Mouse (Mus musculus) embryonic facial prominence, embryonic 14.5 days (tissue): ENCODE measurements around the gene Knstrn. TPM values are rescaled to one million over a fixed set of nuclear protein-coding genes. Genes with fewer than 3 reads are reported as not detected.

Experiments
- ATAC-seq: fragments of 200-750 bp; cut with Nextera tagmentation; 2 replicates; pipeline ENCODE4 v1.8.0; 2017; ENCODE audit warnings: low read depth, moderate number of reproducible peaks, moderate TSS enrichment
- DNase-seq: peaks from one replicate; pipeline ENCODE4 v3.0.0-alpha.2; 2015; ENCODE audit warnings: low spot score
- H3K27ac ChIP-seq: fragments of 300-500 bp; sonication (generic); replicated peaks from 2 replicates; pipeline ENCODE4 v1.5.1; 2014; ENCODE audit warnings: low read depth, mild to moderate bottlenecking, low read length, moderate library complexity
- H3K27me3 ChIP-seq: fragments of 300-500 bp; sonication (generic); replicated peaks from 2 replicates; pipeline ENCODE4 v1.6.1; 2014; ENCODE audit warnings: low read length; ENCODE audit not compliant: control insufficient read depth, insufficient read depth
- H3K36me3 ChIP-seq: fragments of 300-500 bp; sonication (generic); 2 replicates; pipeline ENCODE4 v1.6.1; 2014; ENCODE audit warnings: low read length, mixed read lengths; ENCODE audit not compliant: control insufficient read depth, insufficient read depth
- H3K4me1 ChIP-seq: fragments of 300-500 bp; sonication (generic); 2 replicates; pipeline ENCODE4 v1.6.1; 2014; ENCODE audit warnings: antibody characterized with exemption, low read length; ENCODE audit not compliant: control insufficient read depth, insufficient read depth
- H3K4me2 ChIP-seq: fragments of 300-500 bp; sonication (generic); 2 replicates; pipeline ENCODE4 v1.6.1; 2014; ENCODE audit warnings: low read depth, mild to moderate bottlenecking, low read length, moderate library complexity, mixed read lengths
- H3K4me3 ChIP-seq: fragments of 300-500 bp; sonication (generic); 2 replicates; pipeline ENCODE4 v1.5.1; 2014; ENCODE audit warnings: low read depth, mild to moderate bottlenecking, low read length
- H3K9ac ChIP-seq: fragments of 300-500 bp; sonication (generic); 2 replicates; pipeline ENCODE4 v1.6.1; 2014; ENCODE audit warnings: low read depth, mild to moderate bottlenecking, low read length, moderate library complexity, mixed read lengths
- H3K9me3 ChIP-seq: fragments of 300-500 bp; sonication (generic); 2 replicates; pipeline ENCODE4 v1.6.1; 2016; ENCODE audit warnings: low read length; ENCODE audit not compliant: control insufficient read depth
- WGBS: fragments of 180-500 bp; shearing (Covaris S2); extraction: QIAGEN DNeasy Blood & Tissue Kit; methylation state at CpG from one replicate; pipeline ENCODE4 v1.1.7; 2014; 5-methylcytosine and 5-hydroxymethylcytosine counted together
- polyA plus RNA-seq: library from polyadenylated mRNA; unstranded; fragments of >200 nt; fragmentation: Nextera tagmentation; extraction: Ambion mirVana; gene quantifications from 2 replicates; pipeline ENCODE4 v1.2.1, GENCODE M21; 2014

The Knstrn gene
- polyA plus RNA-seq, 1 experiment from 2014 or later = 75.7 TPM

DNA sequence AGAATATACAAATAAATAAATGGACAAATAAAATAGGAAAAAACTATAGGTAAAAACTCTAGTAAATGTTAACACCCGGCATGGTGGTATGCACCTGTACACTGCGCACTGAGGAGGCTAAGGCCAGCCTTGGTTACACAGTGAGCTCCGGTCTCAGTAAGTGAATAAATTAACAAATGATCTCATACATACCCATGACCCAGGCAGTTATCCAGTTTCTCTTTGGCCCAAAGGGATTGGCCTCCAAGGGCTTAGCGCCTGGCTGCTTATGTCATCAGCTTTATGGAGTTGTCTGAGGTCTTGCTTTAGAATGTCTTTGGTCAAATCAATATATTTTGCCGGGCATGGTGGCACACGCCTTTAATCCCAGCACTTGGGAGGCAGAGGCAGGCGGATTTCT is 30.1 kb upstream of the Knstrn start:
- 91% methylated on average over 7 of the region's 7 CpGs for WGBS

DNA sequence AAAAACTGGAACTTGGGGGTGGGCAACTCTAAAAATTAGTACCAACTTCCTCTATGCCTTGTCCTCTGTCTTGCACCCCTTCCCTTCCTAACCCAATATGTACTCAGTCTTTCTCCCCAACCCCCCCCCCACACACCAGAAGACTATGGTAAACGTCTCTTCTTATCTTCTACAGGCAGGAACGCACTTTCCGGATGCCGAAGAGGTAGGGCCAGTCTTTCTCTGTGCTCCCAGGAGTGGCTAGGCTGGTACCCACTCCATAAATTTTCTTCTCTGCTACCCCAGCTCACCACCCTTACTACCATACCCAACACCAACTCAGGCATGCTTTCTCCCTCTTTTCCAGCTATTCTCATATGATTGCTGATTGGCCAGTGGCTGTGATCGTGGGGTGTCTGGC is 27.3 kb upstream of the Knstrn start:
- H3K4me3 ChIP-seq = no peak overlapping the region
- H3K4me2 ChIP-seq = no peak overlapping the region
- no peaks in the 10 kb centered on the region for H3K27me3 ChIP-seq
- H3K9ac ChIP-seq = no peak overlapping the region
- H3K36me3 ChIP-seq = no peaks in the 10 kb centered on the region
- 84% methylated on average over 5 of the region's 5 CpGs for WGBS
- ATAC-seq (no peak), DNase-seq (no peak)
- H3K27ac ChIP-seq = no peak overlapping the region
- H3K4me1 ChIP-seq = no peaks in the 10 kb centered on the region; the same call in 1 of the 2 replicates
- H3K9me3 ChIP-seq = no peaks in the 10 kb centered on the region

More for the DNA sequence above, 30.1 kb upstream of the Knstrn start:
- Histone ChIP-seq H3K27me3 (0 out of 2 replicates have a peak, but pooled peaks cover 7% of the 10 kb centered on the region), H3K9ac (no peak overlapping the region), H3K4me3 (no peak overlapping the region), H3K36me3 (no peaks in the 10 kb centered on the region), H3K27ac (no peak overlapping the region), H3K9me3 (no peaks in the 10 kb centered on the region), H3K4me2 (no peak overlapping the region), H3K4me1 (no peaks in the 10 kb centered on the region)
- DNase-seq = no peak
- no peak for ATAC-seq

DNA sequence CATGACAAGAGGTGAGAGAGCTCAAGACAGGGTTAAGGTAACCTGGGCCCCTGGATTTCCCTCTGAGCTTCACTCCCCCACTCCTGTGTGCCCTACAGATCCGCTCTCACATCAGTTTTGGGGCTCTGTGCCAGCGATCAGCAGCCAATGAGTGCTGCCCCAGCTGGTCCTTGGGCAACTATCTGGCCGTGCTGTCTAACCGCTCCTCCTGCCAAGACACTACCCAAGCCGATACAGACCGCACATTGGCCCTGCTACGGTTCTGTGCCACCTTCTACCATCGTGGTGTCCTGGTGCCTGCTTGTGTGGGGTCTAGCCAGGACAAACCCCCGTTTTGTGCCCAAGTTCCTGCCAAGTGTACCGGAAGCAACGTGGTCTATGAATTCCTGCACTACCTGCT is 24.3 kb upstream of the Knstrn start:
- no peak overlapping the region for H3K4me3 ChIP-seq
- ATAC-seq (no peak), DNase-seq (no peak)
- H3K9ac ChIP-seq = no peak overlapping the region
- WGBS = 90% methylated on average over 11 of the region's 11 CpGs
- no peaks in the 10 kb centered on the region for H3K36me3 ChIP-seq
- H3K27me3 ChIP-seq = no peaks in the 10 kb centered on the region
- H3K27ac ChIP-seq = no peak overlapping the region
- no peaks in the 10 kb centered on the region for H3K9me3 ChIP-seq
- no peak overlapping the region for H3K4me2 ChIP-seq
- H3K4me1 ChIP-seq = no peaks in the 10 kb centered on the region; the same call in 1 of the 2 replicates

DNA sequence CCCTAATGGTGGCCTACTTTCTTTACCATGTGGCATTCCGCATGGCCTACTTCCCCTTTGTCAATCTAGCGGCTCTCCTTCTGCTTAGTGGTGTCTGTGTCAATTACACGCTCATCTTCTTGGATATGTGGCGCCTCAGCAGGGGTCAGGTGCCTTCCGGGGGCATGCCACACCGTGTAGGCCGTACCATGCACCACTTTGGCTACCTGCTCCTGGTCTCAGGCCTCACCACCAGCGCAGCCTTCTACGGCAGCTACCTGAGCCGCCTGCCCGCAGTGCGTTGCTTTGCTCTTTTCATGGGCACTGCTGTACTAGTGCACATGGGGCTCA is 23.6 kb upstream of the Knstrn start:
- no peaks in the 10 kb centered on the region for H3K27me3 ChIP-seq
- H3K36me3 ChIP-seq = no peaks in the 10 kb centered on the region
- H3K4me3 ChIP-seq = no peak overlapping the region
- ATAC-seq = no peak
- no peak overlapping the region for H3K9ac ChIP-seq
- H3K9me3 ChIP-seq = no peaks in the 10 kb centered on the region
- no peak for DNase-seq
- H3K4me1 ChIP-seq = no peaks in the 10 kb centered on the region; the same call in 1 of the 2 replicates
- WGBS = 54% methylated on average over 12 of the region's 12 CpGs
- H3K4me2 ChIP-seq = peak overlapping the region; percentile 39
- H3K27ac ChIP-seq = no peak overlapping the region

DNA sequence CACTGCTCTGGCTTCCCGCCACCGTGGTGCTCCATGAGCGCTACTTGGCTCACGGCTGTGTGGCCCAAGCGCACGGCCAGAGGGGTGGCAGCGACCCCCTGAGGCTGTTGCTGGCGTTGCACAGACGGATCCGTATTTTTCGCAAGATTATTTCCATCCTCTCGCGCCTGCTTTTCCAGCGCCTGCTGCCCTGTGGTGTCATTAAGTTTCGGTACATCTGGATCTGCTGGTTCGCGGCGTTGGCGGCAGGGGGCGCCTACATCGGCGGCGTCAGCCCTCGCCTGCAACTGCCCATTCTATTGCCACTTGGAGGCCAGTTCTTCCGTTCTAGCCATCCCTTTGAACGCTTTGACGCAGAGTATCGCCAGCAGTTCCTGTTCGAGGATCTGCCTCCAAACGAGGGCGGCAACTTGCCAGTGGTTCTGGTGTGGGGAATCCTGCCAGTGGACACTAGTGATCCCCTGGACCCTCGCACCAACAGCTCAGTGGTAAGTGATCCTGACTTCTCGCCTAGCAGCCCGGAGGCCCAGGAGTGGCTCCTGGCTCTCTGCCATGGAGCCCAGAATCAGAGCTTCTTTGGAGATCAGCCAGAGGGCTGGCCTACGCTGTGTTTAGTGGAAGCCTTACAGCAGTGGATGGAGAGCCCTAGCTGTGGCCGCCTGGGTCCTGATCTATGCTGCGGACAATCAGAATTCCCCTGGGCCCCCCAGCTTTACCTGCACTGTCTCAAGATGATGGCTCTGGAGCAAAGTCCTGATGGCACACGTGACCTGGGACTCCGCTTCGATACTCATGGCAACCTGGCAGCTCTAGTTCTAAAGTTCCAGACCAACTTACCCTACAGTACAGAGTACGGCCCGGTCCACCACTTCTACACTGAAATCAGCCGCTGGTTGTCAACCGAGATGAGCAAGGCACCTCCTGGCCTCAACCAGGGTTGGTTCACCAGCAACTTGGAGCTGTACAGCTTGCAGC is 23.0 kb upstream of the Knstrn start:
- Histone ChIP-seq H3K9ac (no peak overlapping the region), H3K9me3 (no peaks in the 10 kb centered on the region), H3K4me3 (peak overlapping the region; percentile 8; the same call in 1 of the 2 replicates), H3K4me1 (no peaks in the 10 kb centered on the region; the same call in 1 of the 2 replicates), H3K27me3 (no peaks in the 10 kb centered on the region), H3K36me3 (no peaks in the 10 kb centered on the region), H3K4me2 (peak overlapping the region; percentile 39), H3K27ac (no peak overlapping the region)
- DNase-seq (peak; percentile 50), ATAC-seq (peak; percentile 67)
- 24% methylated on average over 44 of the region's 44 CpGs for WGBS

DNA sequence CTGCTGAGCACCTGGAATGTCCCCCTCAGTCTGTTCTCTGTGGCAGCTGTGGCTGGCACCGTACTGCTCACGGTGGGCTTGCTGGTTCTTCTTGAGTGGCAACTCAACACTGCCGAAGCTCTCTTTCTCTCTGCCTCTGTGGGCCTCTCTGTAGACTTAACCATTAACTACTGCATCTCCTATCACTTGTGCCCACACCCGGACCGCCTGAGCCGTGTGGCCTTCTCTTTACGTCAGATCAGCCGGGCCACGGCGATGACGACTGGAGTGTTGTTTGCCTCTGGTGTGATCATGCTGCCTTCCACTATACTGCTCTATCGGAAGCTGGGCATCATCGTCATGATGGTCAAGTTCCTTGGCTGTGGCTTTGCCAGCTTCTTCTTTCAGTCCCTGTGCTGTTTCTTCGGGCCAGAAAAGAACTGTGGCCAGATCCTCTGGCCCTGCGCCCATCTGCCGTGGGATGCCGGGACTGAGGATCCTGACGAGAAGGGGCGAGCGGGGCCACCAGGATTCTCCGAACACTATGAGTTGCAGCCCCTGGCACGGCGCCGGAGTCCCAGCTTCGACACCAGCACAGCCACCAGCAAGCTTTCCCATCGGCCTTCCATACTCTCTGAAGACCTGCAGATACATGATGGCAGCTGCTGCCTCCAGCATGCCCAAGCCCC is 22.1 kb upstream of the Knstrn start:
- Histone ChIP-seq H3K9me3 (no peaks in the 10 kb centered on the region), H3K36me3 (no peaks in the 10 kb centered on the region), H3K27me3 (no peaks in the 10 kb centered on the region), H3K4me1 (no peaks in the 10 kb centered on the region; the same call in 1 of the 2 replicates), H3K4me2 (no peak overlapping the region), H3K9ac (no peak overlapping the region), H3K4me3 (no peak overlapping the region), H3K27ac (no peak overlapping the region)
- ATAC-seq (no peak), DNase-seq (no peak)
- WGBS = 93% methylated on average over 26 of the region's 26 CpGs

DNA sequence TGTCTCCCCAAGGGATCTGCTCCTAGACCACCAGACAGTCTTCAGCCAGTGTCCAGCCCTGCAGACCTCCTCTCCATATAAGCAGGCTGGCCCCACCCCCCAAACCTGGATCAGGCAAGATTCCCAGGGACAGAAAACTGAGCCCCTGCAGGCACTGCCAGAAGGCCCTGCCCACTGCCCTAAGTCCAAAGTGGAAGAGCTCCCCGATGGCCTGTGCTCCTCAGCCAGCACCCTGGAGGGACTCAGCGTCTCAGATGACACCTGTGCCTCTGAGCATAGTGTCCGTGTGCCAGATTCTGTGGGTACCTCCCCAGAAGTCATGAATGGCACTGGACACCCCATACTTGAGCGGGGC is 21.6 kb upstream of the Knstrn start:
- no peak for DNase-seq
- Histone ChIP-seq H3K27ac (no peak overlapping the region), H3K4me2 (no peak overlapping the region), H3K9me3 (no peaks in the 10 kb centered on the region), H3K4me3 (no peak overlapping the region), H3K27me3 (no peaks in the 10 kb centered on the region), H3K4me1 (no peaks in the 10 kb centered on the region; the same call in 1 of the 2 replicates), H3K9ac (no peak overlapping the region), H3K36me3 (no peaks in the 10 kb centered on the region)
- WGBS = 77% methylated on average over 4 of the region's 4 CpGs
- ATAC-seq = no peak

DNA sequence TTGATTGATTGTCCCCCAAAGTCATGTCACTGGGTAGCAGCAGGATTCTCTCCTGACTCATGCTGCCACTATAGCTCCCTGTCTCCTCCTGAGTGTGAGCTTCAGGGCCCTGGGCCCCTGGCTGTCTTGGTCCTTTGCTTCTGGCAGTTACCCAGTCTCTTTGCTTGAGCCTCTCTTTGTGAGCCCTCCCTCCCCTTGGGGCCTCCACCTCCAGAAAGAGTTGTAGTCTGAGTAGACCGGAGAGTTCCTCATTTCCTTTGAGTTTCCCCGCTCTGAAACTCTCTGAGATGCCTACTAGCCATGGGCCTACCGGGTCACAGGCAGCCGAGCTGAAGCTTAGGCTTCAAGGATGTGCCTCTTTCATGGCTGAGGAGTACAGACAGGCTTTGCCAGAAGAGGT is 20.2 kb upstream of the Knstrn start:
- H3K4me3 ChIP-seq = no peak overlapping the region
- 78% methylated on average over 4 of the region's 4 CpGs for WGBS

More for the DNA sequence above, 20.2 kb upstream of the Knstrn start:
- no peak for DNase-seq
- ATAC-seq = no peak
- Histone ChIP-seq H3K9me3 (peaks cover 5% of the 10 kb centered on the region; the same call in 1 of the 2 replicates), H3K27ac (no peak overlapping the region), H3K4me2 (no peak overlapping the region), H3K27me3 (no peaks in the 10 kb centered on the region), H3K36me3 (no peaks in the 10 kb centered on the region), H3K9ac (no peak overlapping the region), H3K4me1 (no peaks in the 10 kb centered on the region; the same call in 1 of the 2 replicates)
